Mouse (Mus musculus) gastrocnemius, postnatal 36 days (tissue): ENCODE results near the gene Slc35f1. TPM values are rescaled to one million over a fixed set of nuclear protein-coding genes. Genes with fewer than 3 reads are reported as not detected.

ENCODE experiments used
- DNase-seq, 2 experiments: peaks; one replicate each; pipeline ENCODE4 v3.0.0; 2022
- intact Hi-C: fragments of 180-260 bp; cut with DNase I; formaldehyde crosslinking; loops from one replicate; pipeline ENCODE4 v1.15.1; 2025
- total RNA-seq, 2 experiments: library from RNA; stranded (reverse); gene quantifications; 2 replicates each; pipeline ENCODE4 v1.2.3; 2021

Slc35f1 gene
- total RNA-seq, 2 experiments from 2014 or later, result 0.33 to 0.44 TPM

GRCm38 (mm10) chr10:52918715-52919114 is 228.4 kb downstream of the Slc35f1 start:
- intact Hi-C loops, result no loop called here
- no peak for DNase-seq

- intact Hi-C loops, result no loop called here
- DNase-seq, result no peak
These were observed 232.8 kb downstream of the Slc35f1 start for GRCm38 (mm10) chr10:52923143-52923542.

- intact Hi-C loops, result no loop called here
- no peak for DNase-seq
These were observed 236.0 kb downstream of the Slc35f1 start for GRCm38 (mm10) chr10:52926330-52926729.

- intact Hi-C loops, result no loop called here
- no peak for DNase-seq
These were observed 241.8 kb downstream of the Slc35f1 start for GRCm38 (mm10) chr10:52932159-52932558.

GRCm38 (mm10) chr10:52934615-52935014 is 244.3 kb downstream of the Slc35f1 start:
- no peak for DNase-seq

GRCm38 (mm10) chr10:52940111-52940830 is 249.9 kb downstream of the Slc35f1 start:
- intact Hi-C loops, result no loop called here
- no peak for DNase-seq

More at GRCm38 (mm10) chr10:52934615-52935014, 244.3 kb downstream of the Slc35f1 start:
- intact Hi-C loops, result no loop called here

GRCm38 (mm10) chr10:52940831-52941216 is 250.5 kb downstream of the Slc35f1 start:
- intact Hi-C loops, result no loop called here
- no peak for DNase-seq

- intact Hi-C loops, result no loop called here
- DNase-seq, result no peak
These were observed 262.2 kb downstream of the Slc35f1 start for GRCm38 (mm10) chr10:52952581-52952980.

GRCm38 (mm10) chr10:52956728-52957127 is 266.4 kb downstream of the Slc35f1 start:
- no peak for DNase-seq
- intact Hi-C loops, result no loop called here

GRCm38 (mm10) chr10:52979251-52979650 is 288.9 kb downstream of the Slc35f1 start:
- DNase-seq, result no peak
- intact Hi-C loops, result no loop called here

- DNase-seq, result no peak
- intact Hi-C loops, result no loop called here
These were observed 292.5 kb downstream of the Slc35f1 start for GRCm38 (mm10) chr10:52982836-52983235.

- no peak for DNase-seq
- intact Hi-C loops, result no loop called here
These were observed 301.9 kb downstream of the Slc35f1 start for GRCm38 (mm10) chr10:52992246-52992645.

GRCm38 (mm10) chr10:52996886-52997285 is 306.6 kb downstream of the Slc35f1 start:
- intact Hi-C loops, result no loop called here

GRCm38 (mm10) chr10:53001136-53001535 is 310.8 kb downstream of the Slc35f1 start:
- no peak for DNase-seq
- intact Hi-C loops, result no loop called here

More at GRCm38 (mm10) chr10:52996886-52997285, 306.6 kb downstream of the Slc35f1 start:
- DNase-seq, result no peak

- no peak for DNase-seq
- intact Hi-C loops, result no loop called here
These were observed 316.2 kb downstream of the Slc35f1 start for GRCm38 (mm10) chr10:53006229-53007190.

GRCm38 (mm10) chr10:53013878-53014277 is 323.5 kb downstream of the Slc35f1 start:
- intact Hi-C loops, result no loop called here
- DNase-seq, result no peak

GRCm38 (mm10) chr10:53028454-53028853 is 338.1 kb downstream of the Slc35f1 start:
- no peak for DNase-seq
- intact Hi-C loops, result no loop called here

GRCm38 (mm10) chr10:53035202-53035601 is 344.9 kb downstream of the Slc35f1 start:
- DNase-seq, result no peak
- intact Hi-C loops, result no loop called here

- no peak for DNase-seq
These were observed 355.6 kb downstream of the Slc35f1 start for GRCm38 (mm10) chr10:53045931-53046330.

GRCm38 (mm10) chr10:53052521-53052920 is 362.2 kb downstream of the Slc35f1 start:
- DNase-seq, result no peak
- intact Hi-C loops, result no loop called here

More at GRCm38 (mm10) chr10:53045931-53046330, 355.6 kb downstream of the Slc35f1 start:
- intact Hi-C loops, result no loop called here

GRCm38 (mm10) chr10:53060745-53061144 is 370.4 kb downstream of the Slc35f1 start:
- intact Hi-C loops, result no loop called here
- no peak for DNase-seq
